Mouse (Mus musculus): ENCODE data around the gene Gch1.
"Not testable (repeated sequence)": the region's sequence is repeated elsewhere in the genome, so short reads cannot be mapped to it uniquely, and the experiment has no call there.

The Gch1 gene

GRCm38 (mm10) chr14:47165117-47165516 lies 24.1 kb downstream of the Gch1 start:
- no peak for DNase-seq (ENCODE audit: low spot score)

- DNase-seq (ENCODE audit: low spot score), result no peak
Measured at GRCm38 (mm10) chr14:47161921-47162427, 27.2 kb downstream of the Gch1 start.

GRCm38 (mm10) chr14:47160051-47160640 lies 29.1 kb downstream of the Gch1 start:
- DNase-seq (ENCODE audit: low spot score), result no peak

DNA sequence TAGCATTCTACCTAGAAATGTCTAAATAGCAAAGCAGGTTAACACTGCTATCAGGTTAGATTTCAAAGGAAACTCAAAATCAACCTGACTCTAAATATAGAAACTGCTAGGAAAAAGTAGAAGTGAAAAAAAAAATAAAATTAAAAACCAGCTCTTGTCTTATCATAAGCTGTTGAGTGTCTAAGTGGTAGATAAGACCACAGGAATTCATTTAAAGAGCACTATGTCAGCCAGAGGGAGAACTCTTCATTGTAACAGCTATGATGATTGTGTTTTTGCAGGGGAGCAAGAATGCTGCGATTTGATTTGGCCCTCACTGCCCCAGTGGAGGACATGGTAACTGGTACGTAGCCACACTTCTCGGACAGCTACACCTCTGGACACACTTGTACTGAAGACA lies 34.9 kb downstream of the Gch1 start:
- DNase-seq (ENCODE audit: low spot score), result no peak

GRCm38 (mm10) chr14:47151306-47151705 lies 37.9 kb downstream of the Gch1 start:
- DNase-seq (ENCODE audit: low spot score), result no peak

DNA sequence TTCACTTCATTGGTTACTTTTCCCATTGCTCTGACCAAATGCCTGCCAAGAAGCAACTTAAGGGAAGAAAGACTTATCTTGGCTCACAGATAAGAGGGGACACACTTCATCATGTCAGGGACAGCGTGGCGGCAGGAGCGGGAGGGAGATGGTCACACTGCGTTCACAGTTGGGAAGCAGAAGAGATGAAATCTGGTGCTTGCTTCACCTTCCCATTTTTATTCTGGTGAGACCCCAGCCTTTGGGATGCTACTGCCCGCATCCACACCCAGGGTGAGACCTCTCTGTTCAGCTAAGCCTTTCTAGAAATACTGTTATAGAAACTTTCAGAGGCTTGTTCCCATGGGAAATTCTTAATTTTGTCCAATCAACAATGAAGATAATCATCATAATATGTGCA lies 44.9 kb downstream of the Gch1 start:
- DNase-seq (ENCODE audit: low spot score), result no peak

DNA sequence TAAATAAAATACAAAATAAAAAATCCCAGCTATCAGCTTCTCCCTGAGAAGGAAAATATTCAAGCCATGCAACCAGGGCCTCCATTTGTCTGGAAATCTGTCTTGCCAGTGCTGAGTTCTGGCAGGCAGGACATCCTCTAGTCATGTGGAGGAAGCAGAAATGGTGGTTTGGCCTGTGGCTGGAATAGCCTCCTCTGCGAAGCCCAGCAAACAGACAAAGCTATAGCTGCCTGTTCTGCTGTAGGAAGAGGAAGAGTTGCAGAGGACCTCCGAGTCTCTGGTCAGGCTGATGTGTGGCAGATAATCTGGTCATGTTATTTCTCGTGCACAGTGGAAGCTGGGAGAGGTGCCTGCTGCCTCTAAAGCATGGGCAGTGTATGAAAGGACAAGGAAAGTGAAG lies 50.4 kb downstream of the Gch1 start:
- no peak for DNase-seq (ENCODE audit: low spot score)

- no peak for DNase-seq (ENCODE audit: low spot score)
Measured at GRCm38 (mm10) chr14:47136637-47137036, 52.6 kb downstream of the Gch1 start.

DNA sequence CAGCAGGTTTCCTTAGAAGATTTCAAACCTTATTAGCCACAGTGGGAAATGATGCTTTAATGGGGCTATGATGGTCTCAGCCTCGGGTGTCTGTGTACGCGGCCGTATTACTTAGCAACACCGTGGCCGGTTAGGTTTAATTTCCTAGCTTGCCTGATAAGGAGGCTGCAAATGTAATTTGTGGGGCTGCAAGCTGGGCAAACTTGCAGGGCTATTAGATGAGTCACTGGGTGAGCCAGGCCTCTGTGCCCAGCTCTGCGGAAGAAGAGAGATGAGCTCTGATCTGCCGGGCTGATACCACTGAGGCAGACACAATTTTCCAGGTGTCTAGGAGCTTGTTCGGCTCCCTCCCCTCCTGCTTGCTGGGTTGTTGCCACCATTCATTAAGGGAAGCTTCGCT lies 55.3 kb downstream of the Gch1 start:
- DNase-seq (ENCODE audit: low spot score), result no peak

GRCm38 (mm10) chr14:47127987-47128386 lies 61.2 kb downstream of the Gch1 start:
- no peak for DNase-seq (ENCODE audit: low spot score)

GRCm38 (mm10) chr14:47117522-47117921 lies 71.7 kb downstream of the Gch1 start:
- DNase-seq (ENCODE audit: low spot score), result peak; percentile 10

DNA sequence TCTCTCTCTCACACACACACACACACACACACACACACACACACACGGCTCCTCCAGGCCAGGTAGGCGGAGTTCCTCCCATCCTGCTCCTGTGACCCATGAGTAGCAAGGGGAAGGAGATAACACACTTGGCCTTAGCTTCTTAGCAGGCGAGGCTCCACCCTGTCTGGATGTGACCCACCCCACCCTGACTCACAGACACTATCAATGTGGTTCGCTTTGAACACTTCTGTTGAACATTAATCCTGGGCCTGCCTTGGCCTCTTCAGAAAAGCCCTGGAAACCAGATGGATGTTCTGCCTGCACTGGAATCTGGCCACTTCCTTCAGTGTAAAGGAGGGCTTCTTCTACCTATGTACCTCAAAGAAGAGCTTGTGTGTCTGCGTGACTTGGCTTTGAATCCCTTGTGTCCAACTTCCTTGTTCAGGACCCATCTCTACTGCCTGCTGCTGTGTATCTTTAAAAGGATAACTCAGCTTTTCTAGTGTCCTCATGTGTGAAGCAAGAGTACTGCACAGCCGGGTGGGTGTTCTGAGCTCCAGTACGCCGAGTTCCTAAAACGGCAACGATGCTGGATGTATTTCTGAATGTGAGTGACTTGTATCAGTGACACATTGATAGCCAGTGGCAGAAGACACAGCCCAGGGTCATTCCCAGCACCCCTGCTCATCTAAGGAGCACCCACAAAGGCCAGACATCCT lies 73.0 kb downstream of the Gch1 start:
- no peak for DNase-seq (ENCODE audit: low spot score)

GRCm38 (mm10) chr14:47115154-47115553 lies 74.1 kb downstream of the Gch1 start:
- no peak for DNase-seq (ENCODE audit: low spot score)

GRCm38 (mm10) chr14:47111341-47111740 lies 77.9 kb downstream of the Gch1 start:
- no peak for DNase-seq (ENCODE audit: low spot score)

GRCm38 (mm10) chr14:47110391-47110790 lies 78.8 kb downstream of the Gch1 start:
- DNase-seq (ENCODE audit: low spot score), result not testable (repeated sequence)

DNA sequence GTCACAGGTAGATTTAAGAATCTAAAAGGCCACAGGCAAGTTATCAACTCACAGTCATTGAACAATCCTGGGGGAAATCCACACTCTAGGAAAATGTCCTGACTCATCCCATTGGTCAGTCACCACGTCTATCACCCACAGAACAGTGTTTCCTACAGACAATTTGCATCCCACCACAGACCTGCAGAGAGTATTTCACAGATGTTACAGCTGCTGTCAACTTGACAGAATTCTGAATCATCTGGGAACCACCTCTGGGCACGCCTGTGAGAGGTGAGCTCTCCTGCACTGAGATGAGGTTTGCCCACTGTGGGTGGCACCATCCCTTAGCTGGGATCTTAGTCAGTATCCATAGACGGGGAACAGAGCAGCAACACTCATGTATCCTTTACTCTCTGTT lies 81.8 kb downstream of the Gch1 start:
- no peak for DNase-seq (ENCODE audit: low spot score)

GRCm38 (mm10) chr14:47105755-47106154 lies 83.5 kb downstream of the Gch1 start:
- DNase-seq (ENCODE audit: low spot score), result no peak

GRCm38 (mm10) chr14:47105174-47105557 lies 84.0 kb downstream of the Gch1 start:
- no peak for DNase-seq (ENCODE audit: low spot score)

GRCm38 (mm10) chr14:47104246-47105173 lies 84.7 kb downstream of the Gch1 start:
- DNase-seq (ENCODE audit: low spot score), result no peak
